Mouse (Mus musculus): Measurements from ENCODE around the gene Tmem240.
"Not testable (repeated sequence)": the region's sequence is repeated elsewhere in the genome, so short reads cannot be mapped to it uniquely, and the experiment has no call there.

Gene Tmem240

DNA sequence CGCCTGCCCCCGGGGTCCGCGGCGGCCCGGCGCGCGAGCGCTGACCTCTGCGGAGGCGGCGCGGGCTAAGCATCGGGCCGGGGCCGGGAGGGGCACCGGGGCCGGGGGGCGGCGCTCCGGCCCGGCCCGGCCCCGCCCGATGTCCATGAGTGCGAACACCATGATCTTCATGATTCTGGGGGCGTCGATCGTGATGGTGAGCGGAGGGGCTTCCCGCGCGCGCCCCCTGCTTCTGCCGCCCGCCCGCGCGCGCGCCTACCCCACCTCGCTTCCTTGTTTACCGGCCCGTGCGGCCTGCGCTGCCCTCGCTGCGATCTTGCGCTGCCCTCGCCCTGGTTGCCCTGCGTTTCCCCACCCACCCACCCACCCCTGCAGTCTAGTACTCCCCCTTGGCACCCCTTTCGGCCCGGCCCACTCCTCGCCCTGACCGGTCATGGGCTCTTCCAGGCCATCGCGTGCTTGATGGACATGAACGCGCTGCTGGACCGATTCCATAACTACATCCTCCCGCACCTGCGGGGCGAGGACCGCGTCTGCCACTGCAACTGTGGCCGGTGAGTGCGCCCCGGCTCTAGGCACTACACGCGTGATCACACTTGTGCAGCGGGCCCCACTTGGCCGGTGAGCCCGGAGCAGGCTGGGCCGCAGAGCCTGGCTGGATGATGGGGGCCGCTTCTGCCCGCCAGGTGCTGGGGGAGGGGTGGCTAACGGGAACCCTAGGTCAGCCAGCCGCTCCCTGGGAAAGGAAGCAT lies 527 bp downstream of the Tmem240 start:
- peak; percentile 85 for DNase-seq (ENCODE audit: inconsistent ontology term)

DNA sequence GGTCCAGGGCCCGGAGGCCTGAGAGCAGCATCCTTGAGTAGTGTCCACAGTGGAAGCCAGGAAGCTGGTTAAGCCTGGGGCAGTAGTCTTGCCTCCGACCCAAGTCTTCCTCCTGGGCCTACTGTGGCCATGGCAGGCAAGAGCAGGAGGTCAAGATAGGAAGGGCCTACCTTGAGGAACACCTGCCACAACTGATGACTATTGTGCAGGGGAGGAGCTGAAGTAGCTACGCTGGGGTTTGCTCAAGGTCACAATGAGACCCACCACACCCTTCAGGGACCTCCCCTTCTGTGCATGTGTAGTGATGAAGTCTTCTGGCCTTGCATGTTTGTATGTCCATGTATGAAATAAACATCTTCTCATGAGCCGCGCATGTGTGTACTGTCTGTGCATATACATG lies 1.2 kb downstream of the Tmem240 start:
- DNase-seq (ENCODE audit: inconsistent ontology term): no peak

DNA sequence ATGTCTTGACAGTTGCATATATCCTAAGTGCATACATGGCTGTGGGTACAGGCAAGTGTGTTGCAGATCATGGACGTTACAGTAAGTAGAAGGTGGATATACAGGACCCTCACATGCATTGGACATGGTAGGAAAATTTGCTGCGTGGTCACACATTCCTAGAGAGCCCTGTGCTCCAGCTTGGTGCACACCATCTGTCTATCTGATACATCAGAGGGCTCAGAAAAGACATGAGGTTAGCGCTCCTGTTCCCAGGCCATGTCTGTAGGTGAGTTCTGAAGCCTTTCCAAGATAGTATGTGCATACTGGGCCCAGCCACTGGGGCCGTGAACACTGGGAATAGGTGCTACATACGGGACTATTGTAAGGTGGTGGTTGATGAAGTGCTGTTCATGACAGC lies 1.8 kb downstream of the Tmem240 start:
- no peak for DNase-seq (ENCODE audit: inconsistent ontology term)

DNA sequence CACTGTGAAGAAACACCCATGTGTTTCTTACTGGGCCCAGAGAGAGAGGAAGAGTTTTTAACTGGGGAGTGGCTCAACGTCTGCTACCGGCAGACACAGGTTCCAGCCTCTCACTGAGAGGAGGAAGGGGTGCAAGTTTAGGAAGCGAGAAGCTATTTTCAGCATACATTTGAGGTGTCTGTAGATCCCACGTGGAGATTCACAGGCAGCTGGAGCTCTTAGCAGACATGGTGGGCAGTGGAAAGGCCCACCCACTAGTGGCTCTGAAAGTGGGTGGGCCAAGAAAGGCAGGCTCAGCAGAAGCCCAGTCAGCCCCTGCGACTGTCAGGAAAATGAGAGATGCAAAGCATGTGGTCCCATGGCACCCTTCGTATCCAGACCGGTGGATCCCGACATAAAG lies 3.7 kb downstream of the Tmem240 start:
- DNase-seq (ENCODE audit: inconsistent ontology term): no peak

DNA sequence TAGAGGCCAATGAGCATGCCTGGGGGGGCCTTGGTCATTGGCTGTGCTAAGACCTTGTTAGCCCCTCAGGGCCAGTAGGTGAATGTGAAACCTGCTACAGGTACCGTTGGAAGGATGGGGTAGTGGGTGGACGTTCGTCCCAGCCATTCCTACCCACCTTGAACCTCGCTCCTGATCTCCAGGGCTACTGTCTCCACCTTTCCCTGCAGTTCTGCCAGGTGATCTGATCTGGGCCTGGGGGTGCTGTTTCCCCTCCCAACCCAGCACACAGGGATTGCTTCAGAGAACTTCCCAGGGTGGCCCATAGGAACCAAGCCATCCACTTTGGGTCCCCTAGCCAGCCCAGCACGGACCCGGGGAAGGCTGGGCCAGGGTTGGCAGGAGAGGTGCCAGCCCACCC lies 4.6 kb downstream of the Tmem240 start:
- no peak for DNase-seq (ENCODE audit: inconsistent ontology term)

DNA sequence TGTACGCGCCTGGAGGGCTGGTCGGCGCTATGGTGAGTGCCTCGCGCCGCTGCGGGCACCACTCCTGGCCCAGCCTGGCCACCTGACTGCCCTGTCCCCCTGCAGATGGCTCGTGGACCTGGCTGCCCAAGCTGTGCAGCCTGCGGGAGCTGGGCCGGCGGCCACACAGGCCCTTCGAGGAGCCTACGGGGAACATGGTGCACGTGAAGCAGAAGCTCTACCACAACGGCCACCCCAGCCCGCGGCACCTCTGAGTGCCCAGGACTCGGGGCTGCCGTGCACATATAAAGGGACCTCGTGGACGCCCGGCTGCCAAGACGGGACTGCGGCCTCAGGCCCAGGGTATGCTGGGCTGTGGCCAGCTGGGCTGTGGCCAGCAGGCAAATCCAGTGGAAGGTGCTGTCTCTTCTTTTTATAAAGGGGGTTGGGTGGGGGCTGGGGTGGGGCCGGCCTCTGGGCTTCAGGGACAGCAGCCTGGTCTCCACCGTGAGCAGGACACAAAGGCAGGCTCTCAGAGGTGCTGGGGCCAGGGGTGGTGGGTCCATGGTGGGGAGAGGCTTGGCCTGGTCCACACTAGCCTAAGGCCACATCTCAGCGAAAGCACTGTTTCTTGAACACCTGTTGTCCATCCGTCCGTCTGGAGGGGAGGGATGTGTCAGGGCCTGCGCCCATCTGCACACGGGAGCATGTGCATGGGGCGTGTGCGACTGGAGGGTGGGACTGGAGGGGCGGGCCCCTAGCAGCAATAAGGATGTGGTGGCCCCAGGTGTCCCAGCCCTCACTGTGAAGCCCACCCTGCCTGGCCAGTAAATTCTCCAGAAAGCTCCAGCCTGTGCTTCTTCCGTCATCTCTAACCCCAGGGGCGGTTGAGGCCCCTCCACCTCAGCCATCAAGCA lies 5.4 kb downstream of the Tmem240 start:
- no peak for DNase-seq (ENCODE audit: inconsistent ontology term)

DNA sequence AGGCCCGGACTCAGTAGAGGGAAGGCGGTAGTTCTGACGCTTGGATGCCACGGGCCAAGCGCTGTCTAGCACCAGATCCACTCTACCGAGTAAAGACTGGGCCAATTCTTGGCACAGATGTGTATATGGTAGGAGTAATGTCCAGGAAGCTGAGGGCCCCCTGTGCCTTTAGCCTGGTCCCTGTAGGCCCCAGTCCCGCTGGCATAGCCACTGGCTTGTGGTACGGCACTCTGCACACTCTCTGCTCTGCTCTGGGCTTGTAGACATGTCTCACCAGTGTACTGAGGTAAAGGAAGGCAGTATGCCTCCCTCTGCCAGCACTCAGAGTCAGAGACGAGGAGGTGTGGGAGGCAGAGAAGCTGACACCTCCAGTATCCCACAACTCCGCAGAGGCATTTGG lies 6.1 kb downstream of the Tmem240 start:
- DNase-seq (ENCODE audit: inconsistent ontology term): not testable (repeated sequence)

DNA sequence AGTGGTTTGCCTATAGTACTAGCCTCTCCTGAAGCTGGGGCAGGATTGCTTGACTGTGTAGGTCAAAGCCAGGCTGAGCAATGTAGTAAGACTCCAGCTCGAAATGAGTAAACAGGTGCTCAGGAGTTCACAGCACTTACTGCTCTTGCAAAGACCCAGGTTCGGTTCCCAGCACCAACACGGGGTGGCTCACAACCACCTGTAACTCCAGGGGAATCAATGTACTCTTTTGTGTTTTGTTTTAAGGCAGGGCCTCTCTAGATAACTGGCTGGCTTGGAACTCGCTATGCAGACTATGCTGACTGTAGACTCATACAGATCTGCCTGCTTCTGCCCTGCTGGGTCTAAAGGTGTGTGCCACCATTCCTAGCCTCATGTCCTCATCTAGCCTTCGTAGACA lies 8.1 kb downstream of the Tmem240 start:
- DNase-seq (ENCODE audit: inconsistent ontology term): no peak

DNA sequence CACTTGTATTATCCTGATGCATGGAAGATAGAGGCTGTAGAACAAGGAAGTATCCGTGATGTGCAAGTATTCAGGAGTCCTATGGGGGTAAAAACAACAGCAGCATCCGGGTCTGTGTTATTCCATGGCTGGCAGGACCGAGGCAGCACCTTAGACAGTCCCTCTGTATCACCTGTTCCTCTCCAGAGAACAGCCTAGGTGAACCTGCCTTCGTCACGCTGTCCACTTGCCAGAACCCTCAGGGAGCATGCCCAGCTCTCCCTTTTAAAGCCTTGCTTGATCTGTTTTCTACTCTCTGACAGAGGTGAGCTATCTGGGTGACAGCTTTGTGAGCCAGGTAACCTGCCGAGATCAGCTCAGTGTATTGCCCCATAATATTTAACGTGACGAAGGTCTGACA lies 9.9 kb downstream of the Tmem240 start:
- no peak for DNase-seq (ENCODE audit: inconsistent ontology term)

DNA sequence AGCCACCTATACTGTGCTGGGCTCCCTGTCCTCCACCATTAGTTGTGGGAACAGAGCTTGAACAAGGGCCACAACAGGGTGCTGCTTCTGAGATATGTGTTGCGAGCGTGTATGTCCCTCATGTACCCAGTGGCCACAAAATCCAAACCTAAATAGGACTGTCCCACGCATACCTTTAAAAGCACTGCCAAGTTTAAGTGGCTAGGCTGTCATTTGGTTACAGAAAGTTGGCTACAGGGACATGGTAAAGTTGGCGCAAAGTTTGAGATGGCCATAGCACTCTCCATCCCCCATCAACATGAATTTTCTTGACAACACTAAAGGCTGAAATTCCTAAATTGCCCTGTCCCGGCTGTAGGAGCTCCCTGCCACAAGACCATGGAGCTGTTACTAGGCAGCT lies 10.5 kb downstream of the Tmem240 start:
- DNase-seq (ENCODE audit: inconsistent ontology term): no peak

DNA sequence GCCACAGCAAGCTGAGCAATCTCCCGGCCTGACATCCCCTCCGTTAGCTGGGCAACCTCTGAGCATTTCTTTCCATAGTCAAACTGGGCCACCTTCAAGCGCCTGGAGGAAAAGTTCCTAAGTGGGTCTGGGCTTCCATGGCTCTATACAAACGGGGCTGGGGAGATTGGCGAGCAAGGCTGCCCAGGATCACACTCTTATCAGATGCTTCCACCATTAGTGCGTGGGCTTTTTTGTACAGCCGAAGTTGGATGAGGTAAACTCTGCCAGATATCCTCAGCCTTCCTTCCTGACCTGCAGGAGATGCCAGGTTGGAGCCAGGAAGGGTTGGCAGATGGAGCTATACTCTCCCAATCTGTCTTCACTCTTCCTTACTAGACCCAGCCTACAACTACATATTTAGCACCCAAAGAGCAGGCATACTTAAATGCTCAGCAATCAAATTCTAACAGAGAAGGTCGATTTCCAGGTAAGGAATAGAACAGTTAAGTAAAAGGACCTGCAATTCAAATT lies 11.5 kb downstream of the Tmem240 start:
- no peak for DNase-seq (ENCODE audit: inconsistent ontology term)

DNA sequence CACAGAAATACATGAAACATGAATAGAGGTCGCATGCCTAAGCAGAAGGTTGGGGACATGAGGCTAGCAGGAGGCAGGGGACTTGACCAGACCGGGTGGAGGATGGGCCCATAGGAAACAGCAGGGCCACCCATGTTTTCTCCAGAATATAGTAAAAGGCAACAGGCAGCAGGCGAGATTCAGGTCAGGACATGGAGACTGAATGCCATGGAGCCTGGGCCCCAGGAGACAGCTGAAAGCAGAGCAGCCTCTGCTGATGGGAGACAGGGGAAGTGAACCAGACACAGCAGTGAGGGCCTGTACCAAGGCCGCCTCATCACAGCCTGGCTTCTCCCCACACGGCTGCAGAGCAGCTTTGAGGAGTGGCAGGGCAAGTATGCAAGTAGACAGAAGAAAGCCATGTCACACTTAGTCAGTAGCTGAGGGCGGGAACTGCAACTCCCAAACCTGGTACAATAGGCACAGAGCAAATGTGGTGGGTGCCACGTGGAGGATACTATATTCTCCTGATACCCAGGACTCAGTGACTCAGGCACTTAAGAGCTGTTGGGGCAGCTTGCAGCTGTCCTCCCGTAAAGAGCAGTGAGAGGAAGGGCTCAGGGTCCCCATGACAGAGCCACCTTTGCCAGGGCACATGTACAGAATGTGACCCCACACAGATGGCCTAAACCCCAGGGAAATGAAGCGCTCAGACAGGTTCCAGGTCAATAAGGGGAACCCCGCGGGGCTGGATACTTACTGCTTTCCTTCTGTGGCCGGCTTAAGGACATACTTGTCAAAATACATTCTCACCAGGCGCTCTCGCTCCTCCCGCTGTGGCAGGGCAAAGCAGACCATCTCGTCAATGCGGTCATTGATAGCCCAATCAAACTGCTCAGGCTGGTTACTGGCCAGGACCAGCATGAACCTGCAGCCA lies 12.2 kb downstream of the Tmem240 start:
- DNase-seq (ENCODE audit: inconsistent ontology term): no peak

DNA sequence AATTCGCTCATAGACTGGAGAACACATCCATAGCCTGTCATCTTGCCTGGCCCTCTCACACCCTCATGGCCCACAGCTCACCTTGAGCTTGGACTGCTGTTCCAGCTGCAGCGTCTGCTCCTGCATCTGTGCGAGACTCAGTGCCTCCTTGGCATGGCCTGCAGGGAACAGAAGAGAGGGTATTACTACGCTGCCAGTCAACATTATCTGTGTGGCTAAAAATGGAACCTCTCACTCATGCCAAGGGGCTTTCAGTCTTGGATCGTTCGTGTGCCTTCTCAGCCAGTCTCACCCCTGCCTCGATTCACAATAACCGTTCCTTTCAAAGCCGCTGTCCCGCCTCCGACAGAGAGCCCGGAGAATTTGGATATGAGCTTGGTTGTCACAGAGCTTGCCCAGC lies 22.4 kb downstream of the Tmem240 start:
- DNase-seq (ENCODE audit: inconsistent ontology term): no peak

DNA sequence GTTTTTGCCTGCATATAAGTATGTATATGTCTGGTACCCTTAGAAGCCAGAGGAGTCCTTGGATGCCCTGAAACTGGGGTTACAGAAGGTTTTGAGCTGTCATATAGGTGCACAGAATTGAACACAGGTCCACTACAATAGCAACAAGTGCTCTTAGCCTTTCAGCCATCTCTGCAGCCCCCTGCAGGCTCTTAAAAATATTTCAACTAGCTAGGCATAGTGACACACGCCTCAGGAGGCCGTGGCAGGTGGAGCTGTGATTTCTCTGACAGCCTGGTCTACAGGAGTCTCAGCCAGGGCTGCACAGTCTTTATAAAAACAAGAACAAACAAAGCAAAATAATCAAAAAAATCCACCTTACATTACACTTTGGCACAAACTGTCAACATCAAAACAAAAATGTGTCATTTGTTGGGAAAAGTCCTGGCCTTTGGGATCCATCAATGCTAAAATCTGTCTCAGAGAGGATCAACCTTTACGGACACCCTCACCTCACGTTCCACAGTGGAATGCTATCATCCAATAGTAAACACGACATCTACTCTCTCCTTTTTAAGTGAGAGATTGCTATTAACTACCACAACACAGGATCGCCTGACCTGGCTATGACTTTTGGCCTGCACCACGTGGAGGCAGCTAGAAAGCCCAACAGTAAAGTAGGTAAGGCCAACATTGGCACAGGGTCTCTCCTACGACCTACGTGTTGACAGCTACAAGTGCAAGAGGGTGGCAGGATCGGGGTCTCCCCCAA lies 25.4 kb downstream of the Tmem240 start:
- no peak for DNase-seq (ENCODE audit: inconsistent ontology term)

DNA sequence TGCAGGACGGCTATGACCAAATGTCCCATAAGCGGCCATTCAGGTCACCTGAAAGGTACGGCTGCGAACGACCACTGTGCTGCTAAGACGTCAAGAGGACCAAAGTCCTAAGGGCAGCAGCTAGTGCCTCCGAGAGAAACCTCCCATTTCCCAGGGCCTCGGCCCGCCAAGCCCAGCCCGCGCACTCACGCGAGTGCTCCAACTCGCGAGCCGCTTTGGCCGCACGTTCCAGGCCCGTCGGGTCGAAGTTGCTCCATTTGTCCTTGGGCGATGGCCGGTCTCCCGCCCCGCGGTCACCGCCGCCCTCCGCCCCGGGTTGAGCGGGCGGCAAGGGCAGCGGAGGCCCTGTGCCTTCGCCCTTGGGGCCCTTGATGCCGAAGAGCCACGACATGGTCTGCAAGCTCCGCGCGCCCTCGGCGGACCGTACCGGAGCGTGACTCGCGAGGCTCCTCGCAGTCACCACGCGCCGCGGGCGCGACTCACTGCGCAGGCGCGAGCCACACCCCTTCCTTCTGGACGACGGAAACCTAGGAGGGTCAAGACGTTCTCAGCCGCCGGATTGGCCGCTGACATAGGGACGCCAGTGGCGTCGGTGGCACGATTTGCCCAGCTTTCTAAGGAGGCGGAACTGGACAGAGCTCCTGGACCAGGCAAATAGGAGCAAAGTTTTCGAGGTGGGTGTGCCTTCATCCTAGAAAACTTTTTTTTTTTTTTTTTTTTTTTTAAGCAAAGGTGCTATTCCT lies 26.2 kb downstream of the Tmem240 start, which contains the start of gene Atad3a:
TSS of gene Atad3a (minus strand) at position 481 of the 743 bp plus-strand sequence.
- DNase-seq (ENCODE audit: inconsistent ontology term): peak; percentile 97

DNA sequence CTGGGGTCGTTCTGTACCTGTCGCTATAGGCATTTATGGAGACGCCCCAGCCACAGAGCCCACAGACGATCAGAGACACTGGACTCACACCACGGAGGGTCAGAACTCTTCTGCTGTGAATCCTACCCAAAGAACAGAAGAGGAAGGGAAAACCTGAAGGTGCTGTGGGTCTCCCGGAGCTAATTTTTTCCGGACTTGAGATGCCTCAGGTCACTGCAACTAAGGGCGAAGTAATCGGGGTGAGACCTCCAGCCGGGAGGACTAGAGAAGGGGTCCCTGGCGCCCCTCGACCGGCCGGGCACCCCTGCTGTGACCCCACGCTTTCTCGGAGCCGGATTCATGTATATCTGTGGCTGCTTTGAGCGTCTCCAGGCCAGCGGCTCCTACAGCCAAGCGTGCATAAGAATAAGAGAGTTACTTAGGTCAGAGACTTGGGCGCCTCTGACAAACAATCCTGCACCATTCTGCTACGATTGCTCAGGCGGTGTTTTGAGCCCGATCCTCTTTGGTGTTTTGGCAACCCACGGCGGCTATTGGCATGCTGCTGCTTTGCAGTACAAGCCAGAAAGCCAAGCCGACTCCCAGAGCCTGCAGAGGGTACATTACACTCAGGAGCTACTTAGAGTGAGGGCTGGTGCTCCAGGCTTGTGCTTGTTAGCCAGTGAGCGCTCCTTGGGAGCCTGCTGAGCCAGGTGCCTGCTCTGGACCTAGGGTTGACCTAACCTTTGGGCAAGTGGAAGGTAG lies 26.9 kb downstream of the Tmem240 start:
- DNase-seq (ENCODE audit: inconsistent ontology term): no peak

DNA sequence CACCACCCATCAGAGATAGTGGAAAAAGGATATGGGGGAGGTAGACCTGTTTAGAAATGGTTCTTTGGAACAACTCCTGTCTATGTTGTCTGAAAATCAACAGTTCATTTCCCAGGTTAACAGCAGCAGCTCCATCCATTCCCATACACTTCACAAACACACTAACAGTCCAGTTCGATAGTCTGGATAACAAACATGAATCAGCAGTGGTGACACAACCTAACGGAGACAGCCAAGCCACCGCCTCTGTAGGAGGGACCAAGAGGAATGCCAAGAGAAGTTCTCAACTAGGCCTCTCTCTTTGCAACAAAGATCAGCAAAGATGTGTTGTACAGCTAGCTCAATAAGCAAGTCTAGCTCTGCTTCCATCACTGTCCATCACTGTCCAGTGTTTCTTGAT lies 27.8 kb downstream of the Tmem240 start:
- no peak for DNase-seq (ENCODE audit: inconsistent ontology term)

DNA sequence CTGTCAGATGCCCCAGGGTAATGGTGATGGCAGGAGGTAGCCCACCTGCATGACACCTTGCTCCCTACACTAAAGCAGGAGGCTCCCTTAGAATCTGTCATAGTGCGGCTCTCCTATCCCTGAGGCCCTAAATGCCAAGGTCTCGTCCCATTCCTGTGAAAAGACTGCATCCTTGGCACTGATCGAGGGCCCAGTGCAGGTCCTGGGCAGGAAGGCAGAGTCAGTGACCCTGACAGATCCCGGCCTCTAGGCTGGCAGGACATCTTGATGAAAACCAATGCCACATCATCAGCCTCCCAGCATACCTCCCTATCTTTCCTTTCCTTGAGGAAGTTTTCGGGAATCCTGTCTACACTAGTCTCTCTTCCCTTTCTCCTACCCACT lies 34.9 kb downstream of the Tmem240 start:
- DNase-seq (ENCODE audit: inconsistent ontology term): no peak

DNA sequence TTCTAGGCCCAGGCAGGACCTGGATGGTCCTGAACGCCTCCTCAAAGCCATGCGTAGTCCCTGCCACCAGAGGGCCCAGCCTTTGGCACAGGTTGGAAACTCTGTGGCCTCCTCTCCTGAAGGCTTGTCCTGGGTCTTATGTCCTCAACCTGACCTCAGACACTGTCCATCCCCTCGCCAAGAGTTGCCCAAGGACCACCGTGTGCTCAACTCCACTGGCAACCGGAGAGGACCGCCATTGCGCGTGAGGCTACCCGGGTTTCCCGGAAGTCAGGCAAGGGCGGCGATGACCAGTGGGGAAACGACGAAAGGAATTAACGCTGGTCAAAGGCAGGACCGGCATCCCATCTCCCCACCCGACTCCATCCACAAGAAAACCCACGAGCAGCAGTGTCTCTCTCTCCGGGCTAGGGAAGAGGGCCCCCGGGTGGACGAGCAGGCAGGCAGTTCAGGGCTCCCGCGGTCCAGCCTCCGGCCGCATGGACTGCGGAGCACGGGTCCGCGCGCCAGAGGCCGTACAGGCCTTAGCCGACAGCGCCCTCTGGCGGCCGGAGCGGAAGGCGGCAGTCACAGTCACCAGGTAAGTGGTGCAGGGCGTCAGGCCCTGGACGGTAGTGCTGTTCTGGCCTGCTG lies 35.4 kb downstream of the Tmem240 start:
- peak; percentile 90 for DNase-seq (ENCODE audit: inconsistent ontology term)
